Mouse (Mus musculus): ENCODE measurements around the gene Selenon.

Selenon gene

GRCm38 (mm10) chr4:134543261-134543660 lies 8.7 kb downstream of the Selenon start:
- peak; percentile 95 for DNase-seq (ENCODE audit: low spot score)

GRCm38 (mm10) chr4:134542726-134543125 lies 9.2 kb downstream of the Selenon start:
- no peak for DNase-seq (ENCODE audit: low spot score)

GRCm38 (mm10) chr4:134538997-134539580 lies 12.9 kb downstream of the Selenon start:
- DNase-seq (ENCODE audit: low spot score): no peak

- no peak for DNase-seq (ENCODE audit: low spot score)
These were observed 16.2 kb downstream of the Selenon start for GRCm38 (mm10) chr4:134535787-134536151.

- DNase-seq (ENCODE audit: low spot score): peak; percentile 91
These were observed 16.8 kb downstream of the Selenon start, which contains the start of gene Mtfr1l for GRCm38 (mm10) chr4:134534932-134535786. Gene Mtfr1l (minus strand): TSS chr4:134535387.

- no peak for DNase-seq (ENCODE audit: low spot score)
These were observed 17.7 kb downstream of the Selenon start for GRCm38 (mm10) chr4:134534124-134534886.

- no peak for DNase-seq (ENCODE audit: low spot score)
These were observed 18.5 kb downstream of the Selenon start for GRCm38 (mm10) chr4:134533421-134533820.

GRCm38 (mm10) chr4:134532928-134533327 lies 19.0 kb downstream of the Selenon start:
- no peak for DNase-seq (ENCODE audit: low spot score)

- DNase-seq (ENCODE audit: low spot score): no peak
These were observed 25.7 kb downstream of the Selenon start for GRCm38 (mm10) chr4:134526220-134526619.

GRCm38 (mm10) chr4:134525806-134526205 lies 26.2 kb downstream of the Selenon start:
- no peak for DNase-seq (ENCODE audit: low spot score)

GRCm38 (mm10) chr4:134523447-134523846 lies 28.5 kb downstream of the Selenon start:
- DNase-seq (ENCODE audit: low spot score): no peak

GRCm38 (mm10) chr4:134519281-134519680 lies 32.7 kb downstream of the Selenon start:
- no peak for DNase-seq (ENCODE audit: low spot score)

GRCm38 (mm10) chr4:134518541-134518940 lies 33.4 kb downstream of the Selenon start:
- DNase-seq (ENCODE audit: low spot score): no peak

- DNase-seq (ENCODE audit: low spot score): no peak
These were observed 34.2 kb downstream of the Selenon start for GRCm38 (mm10) chr4:134517719-134518118.

GRCm38 (mm10) chr4:134516981-134517380 lies 35.0 kb downstream of the Selenon start:
- no peak for DNase-seq (ENCODE audit: low spot score)

GRCm38 (mm10) chr4:134515614-134516013 lies 36.4 kb downstream of the Selenon start:
- DNase-seq (ENCODE audit: low spot score): no peak

GRCm38 (mm10) chr4:134514309-134514930 lies 37.5 kb downstream of the Selenon start:
- DNase-seq (ENCODE audit: low spot score): no peak

GRCm38 (mm10) chr4:134512798-134513197 lies 39.2 kb downstream of the Selenon start:
- peak; percentile 51 for DNase-seq (ENCODE audit: low spot score)

GRCm38 (mm10) chr4:134511730-134512129 lies 40.2 kb downstream of the Selenon start:
- DNase-seq (ENCODE audit: low spot score): no peak

GRCm38 (mm10) chr4:134510845-134511411 lies 41.0 kb downstream of the Selenon start, which contains the start of gene Aunip:
Gene Aunip (plus strand): TSS chr4:134510999.
- peak; percentile 81 for DNase-seq (ENCODE audit: low spot score)

- DNase-seq (ENCODE audit: low spot score): no peak
These were observed 41.6 kb downstream of the Selenon start for GRCm38 (mm10) chr4:134510396-134510795.

GRCm38 (mm10) chr4:134506713-134507112 lies 45.3 kb downstream of the Selenon start:
- no peak for DNase-seq (ENCODE audit: low spot score)

Data from ovary, postnatal 14 days (tissue).